Mouse (Mus musculus) CH12.LX (cell line): ENCODE measurements around the gene Prrc2b. TPM values are rescaled to one million over a fixed set of nuclear protein-coding genes. Genes with fewer than 3 reads are reported as not detected.
A peak's percentile ranks its signal among the peaks of the same experiment; 100 is the strongest.

ENCODE experiments used
- DNase-seq: peaks from one replicate; pipeline ENCODE4 v3.0.0-alpha.2; 2013; ENCODE audit errors: extremely low read depth
- H3K27ac ChIP-seq: 2 replicates; pipeline ENCODE4 v1.5.1; 2012; ENCODE audit warnings: low read depth, mild to moderate bottlenecking, control low read depth, moderate library complexity; ENCODE audit not compliant: insufficient read depth
- H3K27me3 ChIP-seq: replicated peaks from 2 replicates; pipeline ENCODE3; 2012; ENCODE audit warnings: inconsistent platforms
- H3K36me3 ChIP-seq, 2 experiments: replicated peaks in 1 of 2; 2 replicates each; pipeline versions ENCODE3 to v1.6.1; 2012; ENCODE audit warnings: inconsistent platforms in 1 of 2, low read length in 1 of 2, mild to moderate bottlenecking in 1 of 2, mixed read lengths in 1 of 2, moderate library complexity in 1 of 2; ENCODE audit not compliant: control insufficient read depth in 1 of 2, insufficient read depth in 1 of 2
- H3K4me1 ChIP-seq, 2 experiments: 2 replicates each; pipeline ENCODE4 v1.6.1; 2012; ENCODE audit warnings: inconsistent platforms in 1 of 2, moderate library complexity in 1 of 2; ENCODE audit not compliant: insufficient read depth in 2 of 2, control insufficient read depth in 1 of 2
- H3K4me2 ChIP-seq: 2 replicates; pipeline ENCODE4 v1.6.1; 2012; ENCODE audit warnings: low read depth, mild to moderate bottlenecking, control low read depth; ENCODE audit not compliant: poor library complexity, insufficient read depth, severe bottlenecking
- H3K4me3 ChIP-seq, 3 experiments: fragments of 150-350 bp in 1 of 3; sonication (generic) in 1 of 3; replicated peaks in 1 of 3; 2 replicates each; pipeline versions ENCODE3 to v1.5.1; 2011 to 2012; ENCODE audit warnings: low read depth in 2 of 3, low read length in 2 of 3, mild to moderate bottlenecking in 2 of 3, moderate library complexity in 2 of 3, control low read depth in 1 of 3, improper control_type of control experiment in 1 of 3, inconsistent platforms in 1 of 3, mixed read lengths in 1 of 3; ENCODE audit not compliant: poor library complexity in 1 of 3
- H3K79me2 ChIP-seq: replicated peaks from 2 replicates; pipeline ENCODE4 v1.6.1; 2012; ENCODE audit warnings: mild to moderate bottlenecking, moderate library complexity; ENCODE audit not compliant: control insufficient read depth, poor library complexity, insufficient read depth, severe bottlenecking; ENCODE audit errors: extremely low read depth
- H3K9ac ChIP-seq: 2 replicates; pipeline ENCODE4 v1.6.1; 2012; ENCODE audit warnings: low read depth, mild to moderate bottlenecking, control low read depth, moderate library complexity; ENCODE audit not compliant: insufficient read depth
- H3K9me3 ChIP-seq: replicated peaks from 2 replicates; pipeline ENCODE3; 2012; ENCODE audit warnings: low read length, inconsistent platforms, mixed read lengths
- BHLHE40 ChIP-seq: IDR thresholded peaks from 2 replicates; pipeline ENCODE4 v1.6.1; 2011; ENCODE audit warnings: mild to moderate bottlenecking, low read depth, low read length, improper control_type of control experiment
- CHD2 ChIP-seq: IDR thresholded peaks from 2 replicates; pipeline ENCODE4 v1.6.1; 2011; ENCODE audit warnings: low read length, improper control_type of control experiment
- CTCF ChIP-seq, 2 experiments: IDR thresholded peaks in 1 of 2; conservative IDR thresholded peaks in 1 of 2; 2 replicates each; pipeline ENCODE4 v1.5.1; 2011 to 2012; ENCODE audit warnings: low read depth in 2 of 2, low read length in 2 of 2, improper control_type of control experiment in 1 of 2, inconsistent platforms in 1 of 2, mild to moderate bottlenecking in 1 of 2, moderate library complexity in 1 of 2
- ELF1 ChIP-seq: IDR thresholded peaks from 2 replicates; pipeline ENCODE4 v1.6.1; 2014; ENCODE audit warnings: low read depth, mild to moderate bottlenecking, inconsistent platforms, low read length, improper control_type of control experiment
- ETS1 ChIP-seq: conservative IDR thresholded peaks from 2 replicates; pipeline ENCODE4 v1.6.1; 2012; ENCODE audit warnings: low read depth, mild to moderate bottlenecking, inconsistent platforms, low read length, improper control_type of control experiment, moderate library complexity
- JUND ChIP-seq: conservative IDR thresholded peaks from 2 replicates; pipeline ENCODE4 v1.6.1; 2011; ENCODE audit warnings: low read depth, low read length, improper control_type of control experiment
- KAT2A ChIP-seq: IDR thresholded peaks from 2 replicates; pipeline ENCODE4 v1.6.1; 2012; ENCODE audit warnings: low read length, improper control_type of control experiment, inconsistent platforms; ENCODE audit not compliant: insufficient replicate concordance
- MAX ChIP-seq: IDR thresholded peaks from 2 replicates; pipeline ENCODE4 v1.6.1; 2011; ENCODE audit warnings: low read length, improper control_type of control experiment
- MXI1 ChIP-seq: IDR thresholded peaks from 2 replicates; pipeline ENCODE4 v1.6.1; 2011; ENCODE audit warnings: mild to moderate bottlenecking, low read depth, low read length, improper control_type of control experiment
- MYC ChIP-seq: IDR thresholded peaks from 2 replicates; pipeline ENCODE4 v1.6.1; 2011; ENCODE audit warnings: low read depth, mild to moderate bottlenecking, improper control_type of control experiment, low read length
- PAX5 ChIP-seq: IDR thresholded peaks from 2 replicates; pipeline ENCODE4 v1.6.1; 2012; ENCODE audit warnings: low read length, inconsistent platforms, mixed read lengths
- POLR2A ChIP-seq: IDR thresholded peaks from 2 replicates; pipeline ENCODE4 v1.6.1; 2011; ENCODE audit warnings: low read depth, mild to moderate bottlenecking, improper control_type of control experiment, low read length
- RCOR1 ChIP-seq: conservative IDR thresholded peaks from 2 replicates; pipeline ENCODE4 v1.6.1; 2012; ENCODE audit warnings: low read depth, mild to moderate bottlenecking, inconsistent platforms, low read length, improper control_type of control experiment
- SIN3A ChIP-seq: IDR thresholded peaks from 2 replicates; pipeline ENCODE4 v1.6.1; 2012; ENCODE audit warnings: low read length, improper control_type of control experiment, inconsistent platforms
- SMC3 ChIP-seq: IDR thresholded peaks from 2 replicates; pipeline ENCODE4 v1.6.1; 2011; ENCODE audit warnings: low read depth, low read length, improper control_type of control experiment
- TCF12 ChIP-seq: IDR thresholded peaks from 2 replicates; pipeline ENCODE4 v1.6.1; 2014; ENCODE audit warnings: low read depth, mild to moderate bottlenecking, inconsistent platforms, low read length, improper control_type of control experiment
- USF2 ChIP-seq: conservative IDR thresholded peaks from 2 replicates; pipeline ENCODE4 v1.6.1; 2011; ENCODE audit warnings: low read depth, low read length, improper control_type of control experiment
- ZC3H11A ChIP-seq: IDR thresholded peaks from 2 replicates; pipeline ENCODE4 v1.6.1; 2012; ENCODE audit warnings: low read depth, mild to moderate bottlenecking, inconsistent platforms, low read length, improper control_type of control experiment
- ZKSCAN1 ChIP-seq: IDR thresholded peaks from 2 replicates; pipeline ENCODE4 v1.6.1; 2012; ENCODE audit warnings: low read depth, inconsistent platforms, low read length, improper control_type of control experiment, borderline replicate concordance
- ZNF384 ChIP-seq: IDR thresholded peaks from 2 replicates; pipeline ENCODE4 v1.6.1; 2012; ENCODE audit warnings: low read depth, low read length, improper control_type of control experiment, inconsistent platforms
- dilution Hi-C: fragments of 300-500 bp; cut with MboI; formaldehyde crosslinking; loops from 2 replicates; pipeline ENCODE4 v1.14.3; 2020; ENCODE audit warnings: low sequenced_read_pairs; ENCODE audit not compliant: extremely low pct_unique_long_range_greater_than_20kb, extremely low pct_ligation_motif_present
- in situ Hi-C: fragments of 300-500 bp; cut with MboI; formaldehyde crosslinking; loops from 3 replicates; pipeline ENCODE4 v1.14.3; 2019; ENCODE audit warnings: low sequenced_read_pairs, low pct_ligation_motif_present, low pct_unique_long_range_greater_than_20kb, mixed read lengths
- polyA plus RNA-seq: library from polyadenylated mRNA; unstranded; fragments of >175 nt; gene quantifications from 2 replicates; pipeline ENCODE4 v1.2.1, GENCODE M21; 2012; ENCODE audit warnings: low read depth; ENCODE audit not compliant: insufficient read length
- total RNA-seq, 2 experiments: library from RNA; depleted of rRNA; stranded (reverse); fragments of 300-350 nt in 1 of 2; fragments of >200 nt in 1 of 2; gene quantifications; 2 replicates each; pipeline ENCODE4 v1.2.3; 2012 to 2014

The Prrc2b gene
- total and polyA plus RNA-seq, 3 experiments: 7.6 to 59.9 (median 42.2) TPM

GRCm38 (mm10) chr2:32164503-32164902, 13.6 kb downstream of the Prrc2b start:
- Histone ChIP-seq H3K27me3 (no peaks in the 10 kb centered on the region), H3K4me1 (peaks cover 37 to 91% of the 10 kb centered on the region in 2 experiments), H3K9me3 (peaks cover 5% of the 10 kb centered on the region), H3K79me2 (peaks cover 96% of the 10 kb centered on the region), H3K9ac (peak overlapping the region; percentile 39), H3K27ac (peak overlapping the region; percentile 80), H3K36me3 (peaks cover 0 to 43% of the 10 kb centered on the region in 2 experiments)
- in situ Hi-C loops (no loop called here), dilution Hi-C loops (no loop called here)
- DNase-seq: no peak
- no peak for TF ChIP-seq SIN3A
- no peak for TF ChIP-seq ELF1
- TF ChIP-seq MYC: peak; percentile 50; the same call in 1 of the 2 replicates
- no peak for TF ChIP-seq RCOR1
- peak; percentile 50 for TF ChIP-seq MAX
- TF ChIP-seq BHLHE40: peak; percentile 70
- TF ChIP-seq PAX5: no peak
- no peak for TF ChIP-seq ETS1
- 0 out of 2 replicates have a peak, but pooled peaks have one; percentile 30 for TF ChIP-seq MXI1
- no peak for TF ChIP-seq ZC3H11A
- no peak for TF ChIP-seq CTCF (conservative IDR thresholded peaks at IDR 0.05 in 1 of 2, IDR thresholded peaks at IDR 0.05 in 1 of 2; ENCODE audit: low read depth in 2 of 2, low read length in 2 of 2)
- no peak for TF ChIP-seq KAT2A
- no peak for TF ChIP-seq USF2
- TF ChIP-seq JUND: no peak
- TF ChIP-seq, all 38 proteins: peak for 4
- Histone ChIP-seq H3K4me3 (peak overlapping the region in 1 of 3 experiments; percentile 14), H3K4me2 (peak overlapping the region; percentile 48)

DNA sequence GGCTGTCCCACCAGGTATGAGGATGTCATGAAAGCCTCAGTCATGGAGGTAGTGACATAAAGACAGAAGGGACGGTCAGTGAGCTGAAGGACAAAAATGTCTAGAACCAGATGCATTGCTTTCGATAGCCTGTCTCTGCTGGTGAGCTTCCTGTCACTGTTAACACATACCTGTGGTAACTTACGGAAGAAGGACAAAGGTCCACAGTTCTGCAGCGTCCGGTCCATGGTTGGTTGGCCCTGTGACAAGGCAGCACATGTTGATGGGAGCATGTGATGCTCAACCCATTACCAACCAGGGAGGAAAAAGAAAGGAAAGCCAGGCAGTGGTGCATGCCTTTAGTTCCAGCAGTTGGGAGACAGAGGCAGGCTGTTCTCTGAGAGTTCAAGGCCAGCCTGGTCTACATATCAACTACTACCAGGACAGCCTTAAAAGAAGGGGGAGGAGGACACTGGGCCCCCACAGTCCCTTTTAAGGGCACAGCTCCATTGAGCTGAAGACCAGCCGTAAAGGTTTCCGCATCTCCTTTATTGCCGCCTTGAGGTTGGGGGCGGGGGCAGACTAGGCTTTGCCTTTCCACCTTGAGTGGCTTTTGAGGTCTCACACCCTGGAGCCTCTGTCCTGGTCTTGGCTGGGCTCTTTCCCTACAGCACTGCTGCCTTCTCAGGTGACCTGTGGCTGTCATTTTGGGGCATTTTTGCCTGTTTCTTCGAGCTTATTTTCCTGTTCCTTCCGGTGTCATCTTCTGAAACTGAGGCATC, 14.3 kb downstream of the Prrc2b start:
- DNase-seq: no peak
- Histone ChIP-seq H3K36me3 (peaks cover 0 to 43% of the 10 kb centered on the region in 2 experiments), H3K4me2 (peak overlapping the region; percentile 48), H3K79me2 (peaks cover 96% of the 10 kb centered on the region), H3K4me1 (peaks cover 41 to 91% of the 10 kb centered on the region in 2 experiments), H3K9ac (peak overlapping the region; percentile 39), H3K4me3 (peak overlapping the region in 1 of 3 experiments; percentile 8), H3K27me3 (no peaks in the 10 kb centered on the region), H3K27ac (peak overlapping the region; percentile 80), H3K9me3 (peaks cover 5% of the 10 kb centered on the region)
- dilution Hi-C loops: no loop called here
- no peak for TF ChIP-seq CHD2
- no peak for TF ChIP-seq SMC3
- TF ChIP-seq JUND: no peak
- no peak for TF ChIP-seq RCOR1
- peak; percentile 41; the same call in 1 of the 2 replicates for TF ChIP-seq MXI1
- TF ChIP-seq ETS1: no peak
- no peak for TF ChIP-seq SIN3A
- peak; percentile 17; the same call in 1 of the 2 replicates for TF ChIP-seq POLR2A
- no peak for TF ChIP-seq ZNF384
- TF ChIP-seq MAX: peak; percentile 48; the same call in 1 of the 2 replicates
- TF ChIP-seq MYC: peak; percentile 31; the same call in 1 of the 2 replicates
- no peak for TF ChIP-seq TCF12
- TF ChIP-seq ZKSCAN1: no peak
- in situ Hi-C loops: no loop called here
